8 mouse cellular contexts compared by ENCODE assay signal in genomic region chr8:11616294-11616693, GRCm38 (mm10). TPM values are rescaled to one million over a fixed set of nuclear protein-coding genes. Genes with fewer than 3 reads are reported as not detected.
DNase-seq lines count a peak whose midpoint lies in the region; ATAC-seq lines count a peak whose summit lies in the region.

No protein-coding gene starts in this region.

- no peak overlapping the region for H3K4me2 ChIP-seq in midbrain, embryonic 16.5 days (ENCODE audit: low read length)
- H3K4me2 ChIP-seq in limb, embryonic 11.5 days (ENCODE audit: low read depth, severe bottlenecking) = no peak overlapping the region
- no peak overlapping the region for H3K4me2 ChIP-seq in neural tube, embryonic 11.5 days (ENCODE audit: low read depth)

- H3K9ac ChIP-seq in midbrain, embryonic 16.5 days (ENCODE audit: low read depth, low read length) = no peak overlapping the region
- H3K9ac ChIP-seq in limb, embryonic 11.5 days (ENCODE audit: low read length) = no peak overlapping the region
- H3K9ac ChIP-seq in neural tube, embryonic 11.5 days (ENCODE audit: low read length) = no peak overlapping the region

- peaks cover 100% of the 10 kb centered on the region for H3K36me3 ChIP-seq in midbrain, embryonic 10.5 days
- peaks cover 50% of the 10 kb centered on the region for H3K36me3 ChIP-seq in midbrain, embryonic 16.5 days (ENCODE audit: control insufficient read depth, insufficient read depth, low read length)
- H3K36me3 ChIP-seq in limb, embryonic 11.5 days (ENCODE audit: control insufficient read depth, insufficient read depth, low read length) = peaks cover 28% of the 10 kb centered on the region
- peaks cover 20% of the 10 kb centered on the region for H3K36me3 ChIP-seq in neural tube, embryonic 11.5 days (ENCODE audit: control insufficient read depth, insufficient read depth, low read length)

- 57% methylated on average over 1 of the region's 1 CpGs for WGBS in midbrain, embryonic 10.5 days
- 14% methylated on average over 1 of the region's 1 CpGs for WGBS in midbrain, embryonic 16.5 days
- WGBS in limb, embryonic 11.5 days = 18% methylated on average over 1 of the region's 1 CpGs
- 20% methylated on average over 1 of the region's 1 CpGs for WGBS in neural tube, embryonic 11.5 days

- H3K27me3 ChIP-seq in midbrain, embryonic 10.5 days (ENCODE audit: low read depth, poor library complexity, severe bottlenecking) = no peaks in the 10 kb centered on the region
- H3K27me3 ChIP-seq in midbrain, embryonic 16.5 days (ENCODE audit: control insufficient read depth, insufficient read depth, low read depth, low read length) = no peaks in the 10 kb centered on the region
- H3K27me3 ChIP-seq in limb, embryonic 11.5 days (ENCODE audit: control insufficient read depth, insufficient read depth, low read length) = no peaks in the 10 kb centered on the region
- no peaks in the 10 kb centered on the region for H3K27me3 ChIP-seq in neural tube, embryonic 11.5 days (ENCODE audit: control insufficient read depth, insufficient read depth, low read length)

- no peaks in the 10 kb centered on the region for H3K4me1 ChIP-seq in midbrain, embryonic 10.5 days
- no peaks in the 10 kb centered on the region for H3K4me1 ChIP-seq in midbrain, embryonic 16.5 days (ENCODE audit: control insufficient read depth, insufficient read depth, low read length)
- no peaks in the 10 kb centered on the region for H3K4me1 ChIP-seq in limb, embryonic 11.5 days (ENCODE audit: control insufficient read depth, insufficient read depth, low read length)
- no peaks in the 10 kb centered on the region for H3K4me1 ChIP-seq in neural tube, embryonic 11.5 days (ENCODE audit: control insufficient read depth, insufficient read depth, low read length)

- intact Hi-C loops in heart, postnatal 36 days (cut with DNase I) = loop anchor here (5.0 kb wide), 1 partner anchor 86 kb away; the partner anchor contains the start of gene 1700016D06Rik

- no peak overlapping the region for H3K27ac ChIP-seq in midbrain, embryonic 10.5 days (replicated peaks)
- H3K27ac ChIP-seq in midbrain, embryonic 16.5 days (ENCODE audit: low read length) = no peak overlapping the region
- no peak overlapping the region for H3K27ac ChIP-seq in limb, embryonic 11.5 days (replicated peaks; ENCODE audit: low read depth, low read length)
- H3K27ac ChIP-seq in neural tube, embryonic 11.5 days (ENCODE audit: low read depth, low read length) = no peak overlapping the region

- H3K4me3 ChIP-seq in midbrain, embryonic 10.5 days = no peak overlapping the region
- H3K4me3 ChIP-seq in midbrain, embryonic 16.5 days (ENCODE audit: low read depth, low read length) = no peak overlapping the region
- H3K4me3 ChIP-seq in limb, embryonic 11.5 days (ENCODE audit: low read depth, low read length) = no peak overlapping the region
- H3K4me3 ChIP-seq in neural tube, embryonic 11.5 days (ENCODE audit: low read depth, low read length) = no peak overlapping the region

- no peak for ATAC-seq in midbrain, embryonic 16.5 days
- no peak for ATAC-seq in limb, embryonic 11.5 days (ENCODE audit: insufficient number of reproducible peaks, low FRiP score, low TSS enrichment, low read depth)
- no peak for ATAC-seq in neural tube, embryonic 11.5 days (ENCODE audit: insufficient read depth, low FRiP score, low TSS enrichment)

- no peaks in the 10 kb centered on the region for H3K9me3 ChIP-seq in midbrain, embryonic 10.5 days (replicated peaks)
- no peaks in the 10 kb centered on the region for H3K9me3 ChIP-seq in midbrain, embryonic 16.5 days (replicated peaks; ENCODE audit: control insufficient read depth, low read length, poor library complexity, severe bottlenecking)
- H3K9me3 ChIP-seq in limb, embryonic 11.5 days (ENCODE audit: control insufficient read depth, low read length) = no peaks in the 10 kb centered on the region
- no peaks in the 10 kb centered on the region for H3K9me3 ChIP-seq in neural tube, embryonic 11.5 days (ENCODE audit: control insufficient read depth, low read length)

- DNase-seq in midbrain, embryonic 10.5 days (ENCODE audit: low spot score) = peak; percentile 36
- peak; percentile 32 for DNase-seq in T-cell, adult 2 months (ENCODE audit: low spot score)
- peak; percentile 69 to 85 for DNase-seq in cerebellum, postnatal 14 days
- DNase-seq in heart, postnatal 36 days = peak; percentile 41 to 56
- peak; percentile 73 for DNase-seq in limb, embryonic 11.5 days (ENCODE audit: low spot score)
- DNase-seq in neural tube, embryonic 11.5 days (ENCODE audit: low spot score) = peak; percentile 46
- DNase-seq in thymus, postnatal 4 days = peak; percentile 84

RNA-seq across cellular contexts. Expression of gene Ankrd10, which starts 19.3 kb away (rescaled TPM):
- polyA plus RNA-seq in midbrain, embryonic 10.5 days (2016; fragmentation: Nextera tagmentation; extraction: Ambion mirVana) = 99.9 and 103 TPM in 2 replicates
- polyA plus RNA-seq in midbrain, embryonic 16.5 days (2015; fragmentation: Nextera tagmentation; extraction: Ambion mirVana) = 90.9 and 98.1 TPM in 2 replicates
- total RNA-seq in heart, postnatal 36 days (2021) = 10 to 100 TPM; 22.1 to 26.0 TPM
- polyA plus RNA-seq in limb, embryonic 11.5 days (2014; fragmentation: Nextera tagmentation; extraction: Ambion mirVana) = 145 and 146 TPM in 2 replicates
- 109 TPM in 2 replicates for polyA plus RNA-seq in neural tube, embryonic 11.5 days (2014; fragmentation: Nextera tagmentation; extraction: Ambion mirVana)

Comparison
In these comparisons a context has a peak if more than half of its experiments do, and no peak if none do; other contexts are left out.
1. DNase-seq: peak in every context shown above with its lines; median percentile 84 in thymus, postnatal 4 days; 77 in cerebellum, postnatal 14 days; 73 in limb, embryonic 11.5 days; 48 in heart, postnatal 36 days; 46 in neural tube, embryonic 11.5 days; 36 in midbrain, embryonic 10.5 days; 32 in T-cell, adult 2 months.